ENCODE assay signal across 17 mouse cellular contexts in genomic region chr17:74689406-74689805, GRCm38 (mm10).
"Had no signal": no experiment of that assay in that cellular context is flagged by ENCODE, and none has a peak within 500 bp of the region (broad histone marks: within the 10 kb centered on the region; RNA-seq: fewer than 3 reads in every experiment).

No protein-coding gene starts in this region.

- H3K4me3 ChIP-seq: lung, embryonic 15.5 days; megakaryocyte, embryonic 14.5 days; midbrain, embryonic 13.5 days; midbrain, embryonic 15.5 days; neural tube, embryonic 12.5 days; stomach, embryonic 15.5 days had no signal

- ATAC-seq: lung, postnatal 0 days; midbrain, embryonic 13.5 days; midbrain, embryonic 15.5 days had no signal

- H3K4me1 ChIP-seq: lung, embryonic 15.5 days; midbrain, embryonic 13.5 days; midbrain, embryonic 15.5 days; neural tube, embryonic 12.5 days; stomach, embryonic 15.5 days had no signal

- H3K9me3 ChIP-seq: lung, embryonic 15.5 days; megakaryocyte, embryonic 14.5 days; midbrain, embryonic 13.5 days; midbrain, embryonic 15.5 days; neural tube, embryonic 12.5 days; stomach, embryonic 15.5 days had no signal

- H3K27ac ChIP-seq: lung, embryonic 15.5 days; macrophage; midbrain, embryonic 13.5 days; midbrain, embryonic 15.5 days; neural tube, embryonic 12.5 days; stomach, embryonic 15.5 days; stomach, postnatal 0 days had no signal

- H3K27me3 ChIP-seq: lung, embryonic 15.5 days; megakaryocyte, embryonic 14.5 days; midbrain, embryonic 13.5 days; midbrain, embryonic 15.5 days; neural tube, embryonic 12.5 days; stomach, embryonic 15.5 days had no signal

- DNase-seq: lung, adult 2 months; lung, postnatal 14 days; lung, postnatal 36 days; right cerebral cortex, postnatal 14 days; thymus, adult 2 months; thymus, postnatal 25 days; thymus, postnatal 4 days had no signal

- H3K4me2 ChIP-seq: lung, embryonic 15.5 days; midbrain, embryonic 11.5 days; midbrain, embryonic 13.5 days; midbrain, embryonic 15.5 days; neural tube, embryonic 12.5 days; stomach, embryonic 15.5 days had no signal

- H3K9ac ChIP-seq: lung, embryonic 15.5 days; midbrain, embryonic 13.5 days; midbrain, embryonic 15.5 days; neural tube, embryonic 12.5 days; stomach, embryonic 15.5 days had no signal
